Mouse (Mus musculus): Measurements from ENCODE around the gene Gm21477. TPM values are rescaled to one million over a fixed set of nuclear protein-coding genes. Genes with fewer than 3 reads are reported as not detected.

Gm21477 gene
- not detected in 2 replicates for polyA plus RNA-seq (2012; rRNA removed; ENCODE audit: low replicate concordance)

DNA sequence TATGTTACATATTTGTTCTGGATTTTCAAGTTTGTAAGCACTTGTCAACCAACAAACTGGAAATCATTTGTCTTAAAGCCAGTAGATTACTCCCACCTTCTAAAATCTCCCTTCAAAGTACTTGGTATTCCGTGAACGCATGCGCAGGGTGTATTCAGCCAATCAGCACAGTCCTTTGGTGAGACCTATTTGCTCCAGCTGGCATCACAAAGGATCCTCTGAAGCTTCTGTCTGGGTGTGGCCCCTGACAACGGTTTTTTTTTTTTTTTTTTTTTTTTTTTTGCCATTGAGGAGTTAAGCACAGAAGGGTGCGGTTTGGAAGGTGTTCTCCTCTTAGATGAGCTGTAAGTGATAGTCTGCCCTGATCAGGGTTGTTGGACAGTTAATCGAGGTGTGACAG lies at the start of gene Gm21477:
Gm21477 (plus strand) TSS at position 301 of the 400 bp plus-strand sequence.

